Mouse (Mus musculus): ENCODE results near the gene Zfp81.
"Not testable (repeated sequence)": the region's sequence is repeated elsewhere in the genome, so short reads cannot be mapped to it uniquely, and the experiment has no call there.

GRCm38 (mm10) chr17:33289039-33289875 lies 69.4 kb downstream of the Zfp81 start, which contains the start of gene Zfp955b:
- TF ChIP-seq EP300, CTCF (IDR thresholded peaks at IDR 0.05; ENCODE audit: low read depth): not testable (repeated sequence)

Data from heart, postnatal 0 days (tissue).